Mouse (Mus musculus): ENCODE results near the gene Slc39a11. TPM values are rescaled to one million over a fixed set of nuclear protein-coding genes. Genes with fewer than 3 reads are reported as not detected.

Slc39a11 gene
- polyA plus RNA-seq, 1 experiment: 32.4 TPM

DNA sequence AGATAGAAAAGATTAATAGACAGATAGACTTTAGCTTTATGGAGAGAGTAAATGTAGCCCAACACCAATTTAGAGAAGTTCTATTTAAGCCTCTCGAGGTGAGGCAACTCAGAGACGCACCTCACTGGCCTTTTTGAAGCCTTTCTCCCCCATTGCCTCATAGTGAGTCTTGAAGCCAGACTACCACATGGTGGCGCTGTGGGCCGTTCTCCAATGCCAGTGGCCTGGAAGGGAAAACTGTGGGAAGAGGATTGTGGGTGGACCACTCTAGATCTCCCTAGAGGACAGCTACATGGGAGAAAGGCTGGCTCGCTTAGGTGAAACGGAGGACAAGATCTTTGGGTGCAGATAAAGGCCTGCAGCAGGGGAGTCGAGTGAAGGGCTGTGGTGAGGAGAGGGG is 353.7 kb downstream of the Slc39a11 start:
- peaks cover 28% of the 10 kb centered on the region for H3K4me1 ChIP-seq (ENCODE audit: control insufficient read depth, insufficient read depth, insufficient read length, low read length)
- no peak overlapping the region for H3K27ac ChIP-seq (ENCODE audit: insufficient read depth, low read depth, low read length)
- H3K36me3 ChIP-seq (ENCODE audit: control insufficient read depth, insufficient read depth, low read length): no peaks in the 10 kb centered on the region
- no peak for TF ChIP-seq POLR2A (IDR thresholded peaks at IDR 0.05; ENCODE audit: low read depth, low read length)
- TF ChIP-seq CTCF (IDR thresholded peaks at IDR 0.05; ENCODE audit: extremely low read depth, insufficient read length, insufficient replicate concordance, low read depth, low read length): peak; percentile 88; the same call in 1 of the 2 replicates
- peak overlapping the region; percentile 9; the same call in 1 of the 2 replicates for H3K4me3 ChIP-seq (ENCODE audit: low read depth, low read length)
- H3K27me3 ChIP-seq (ENCODE audit: control insufficient read depth, insufficient read depth, low read length): no peaks in the 10 kb centered on the region
- 32% methylated on average over 7 of the region's 7 CpGs for WGBS

DNA sequence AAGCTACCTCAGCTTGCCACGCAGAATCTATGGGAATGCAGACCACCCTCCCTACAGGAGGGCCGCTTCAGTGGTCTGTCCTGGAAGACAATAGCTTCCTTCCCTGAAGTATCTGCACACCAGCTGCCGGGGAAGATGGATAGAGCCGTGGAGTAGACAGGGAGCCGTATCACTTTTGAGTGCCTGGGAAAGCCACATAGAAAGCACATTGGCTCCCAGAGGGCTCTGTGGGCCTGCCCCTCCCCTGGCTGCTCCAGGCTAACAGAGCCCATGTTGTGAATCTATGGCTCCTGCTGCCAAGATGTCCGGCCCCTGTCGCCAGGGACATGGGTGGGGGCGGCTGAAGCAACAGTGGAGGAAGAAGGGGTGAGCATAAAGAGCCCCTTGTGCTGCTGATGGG is 355.4 kb downstream of the Slc39a11 start:
- H3K27ac ChIP-seq (ENCODE audit: insufficient read depth, low read depth, low read length): no peak overlapping the region
- peaks cover 34% of the 10 kb centered on the region for H3K4me1 ChIP-seq (ENCODE audit: control insufficient read depth, insufficient read depth, insufficient read length, low read length)
- no peaks in the 10 kb centered on the region for H3K36me3 ChIP-seq (ENCODE audit: control insufficient read depth, insufficient read depth, low read length)
- no peak overlapping the region for H3K4me3 ChIP-seq (ENCODE audit: low read depth, low read length)
- no peaks in the 10 kb centered on the region for H3K27me3 ChIP-seq (ENCODE audit: control insufficient read depth, insufficient read depth, low read length)
- no peak for TF ChIP-seq CTCF (IDR thresholded peaks at IDR 0.05; ENCODE audit: extremely low read depth, insufficient read length, insufficient replicate concordance, low read depth, low read length)
- no peak for TF ChIP-seq POLR2A (IDR thresholded peaks at IDR 0.05; ENCODE audit: low read depth, low read length)
- 81% methylated on average over 8 of the region's 8 CpGs for whole genome bisulfite sequencing

DNA sequence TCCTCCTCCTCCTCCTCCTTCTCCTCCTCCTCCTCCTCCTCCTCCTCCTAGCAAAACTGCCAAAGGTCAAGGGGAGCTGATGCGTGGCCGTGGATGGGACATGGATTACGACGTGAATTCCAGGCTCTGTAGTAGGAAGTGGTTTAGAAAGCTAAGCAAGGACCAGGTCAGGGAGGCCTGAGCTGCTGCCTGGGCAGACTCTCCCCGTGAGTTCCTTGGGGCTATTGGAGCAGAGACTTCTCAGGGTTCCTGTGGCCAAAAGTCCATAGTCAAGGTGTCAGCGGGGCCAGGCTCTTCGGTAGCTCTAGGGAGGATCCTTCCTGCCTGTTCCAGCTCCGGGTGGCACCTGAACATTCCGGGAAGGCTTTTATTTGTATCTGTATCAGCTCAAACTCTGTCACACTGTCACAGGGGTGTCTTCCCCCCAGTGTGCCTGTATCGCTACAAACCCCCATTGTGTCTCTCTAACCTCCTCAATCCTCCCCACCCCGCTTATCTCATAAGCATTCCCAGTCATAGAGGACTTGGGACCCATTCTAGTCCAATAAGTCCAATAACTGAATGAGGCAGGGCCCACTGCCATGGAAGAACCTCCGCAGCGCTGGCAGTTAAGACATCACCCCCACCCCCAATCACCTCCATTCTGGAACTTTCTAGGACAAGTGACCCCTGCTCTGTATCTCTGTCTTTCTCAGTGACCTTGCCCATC is 356.8 kb downstream of the Slc39a11 start:
- Histone ChIP-seq H3K4me3 (ENCODE audit: low read depth, low read length) (0 out of 2 replicates have a peak overlapping the region, but pooled peaks have one; percentile 15), H3K4me1 (ENCODE audit: control insufficient read depth, insufficient read depth, insufficient read length, low read length) (peaks cover 34% of the 10 kb centered on the region), H3K27me3 (ENCODE audit: control insufficient read depth, insufficient read depth, low read length) (no peaks in the 10 kb centered on the region), H3K27ac (ENCODE audit: insufficient read depth, low read depth, low read length) (peak overlapping the region; percentile 93), H3K36me3 (ENCODE audit: control insufficient read depth, insufficient read depth, low read length) (no peaks in the 10 kb centered on the region)
- TF ChIP-seq POLR2A (IDR thresholded peaks at IDR 0.05; ENCODE audit: low read depth, low read length) (no peak), CTCF (IDR thresholded peaks at IDR 0.05; ENCODE audit: extremely low read depth, insufficient read length, insufficient replicate concordance, low read depth, low read length) (no peak)
- 29% methylated on average over 13 of the region's 13 CpGs for WGBS

DNA sequence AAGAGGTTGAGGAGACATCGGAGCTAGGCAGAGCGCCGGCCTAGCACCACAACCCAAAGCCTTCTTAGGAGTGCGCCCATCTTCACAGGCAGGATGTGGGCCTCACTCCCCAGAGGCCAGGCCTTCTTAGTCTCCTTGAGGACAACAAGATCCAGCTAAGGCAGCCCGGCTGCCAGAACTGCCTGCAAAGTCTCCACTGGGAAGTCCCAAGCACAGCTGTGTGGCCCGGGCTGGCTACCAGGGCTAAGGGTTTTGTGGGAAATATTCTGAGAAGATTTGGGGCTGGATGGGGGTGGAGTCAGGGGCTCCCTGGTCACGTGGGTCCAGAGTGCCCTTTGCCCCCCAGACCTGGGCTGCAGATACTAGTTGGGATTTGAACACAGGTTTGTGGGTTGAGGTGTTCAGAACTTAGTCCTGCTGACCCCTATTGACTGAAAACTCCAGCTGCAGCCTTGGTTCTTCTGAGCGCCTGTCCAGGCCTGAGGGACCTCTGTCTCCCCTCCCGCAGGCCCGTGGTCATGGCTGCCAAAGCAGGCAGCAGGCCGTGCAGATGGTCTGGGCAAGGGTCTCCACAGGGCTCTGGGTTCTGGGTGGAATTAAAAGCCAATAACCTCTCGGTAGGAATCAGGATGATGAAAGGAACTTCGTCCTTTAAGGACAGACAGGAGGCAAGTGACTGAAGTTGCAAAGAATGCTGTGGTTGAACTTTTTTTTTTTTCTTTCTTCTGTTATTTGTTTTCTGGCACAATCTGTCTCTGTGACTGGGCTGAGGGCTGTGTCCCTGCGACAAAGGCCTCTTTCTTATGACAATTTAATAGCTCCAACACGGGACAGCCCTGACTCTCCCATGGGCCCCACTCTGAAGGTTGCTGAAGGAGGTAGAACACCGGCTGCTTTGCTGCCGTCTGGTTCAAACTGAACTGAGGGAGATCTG is 357.8 kb downstream of the Slc39a11 start:
- peak overlapping the region; percentile 77 for H3K27ac ChIP-seq (ENCODE audit: insufficient read depth, low read depth, low read length)
- WGBS: 45% methylated on average over 17 of the region's 17 CpGs

DNA sequence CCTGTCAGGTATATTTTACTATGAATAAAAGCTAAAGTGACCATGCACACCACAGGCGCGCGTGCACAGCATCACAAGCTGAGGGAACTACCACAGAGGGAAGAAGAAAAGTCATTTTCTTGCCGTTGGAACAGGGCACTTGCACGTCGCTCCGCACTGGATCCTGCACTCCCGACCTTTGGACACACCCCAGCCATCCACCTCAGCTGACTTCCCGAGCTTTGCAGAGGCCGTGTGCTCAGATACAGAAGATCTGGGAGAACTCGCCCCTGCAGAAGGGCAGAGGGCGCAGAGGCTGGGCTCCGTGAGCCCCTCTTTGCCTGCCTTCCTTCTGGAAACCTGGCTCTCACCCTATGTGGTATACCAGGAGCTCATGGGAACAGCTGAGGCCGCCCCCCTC is 359.0 kb downstream of the Slc39a11 start:
- Histone ChIP-seq H3K4me3 (ENCODE audit: low read depth, low read length) (0 out of 2 replicates have a peak overlapping the region, but pooled peaks have one; percentile 8), H3K27me3 (ENCODE audit: control insufficient read depth, insufficient read depth, low read length) (no peaks in the 10 kb centered on the region), H3K36me3 (ENCODE audit: control insufficient read depth, insufficient read depth, low read length) (no peaks in the 10 kb centered on the region), H3K27ac (ENCODE audit: insufficient read depth, low read depth, low read length) (peak overlapping the region; percentile 77), H3K4me1 (ENCODE audit: control insufficient read depth, insufficient read depth, insufficient read length, low read length) (peaks cover 26% of the 10 kb centered on the region)
- TF ChIP-seq CTCF (IDR thresholded peaks at IDR 0.05; ENCODE audit: extremely low read depth, insufficient read length, insufficient replicate concordance, low read depth, low read length) (no peak), POLR2A (IDR thresholded peaks at IDR 0.05; ENCODE audit: low read depth, low read length) (no peak)
- WGBS: 35% methylated on average over 14 of the region's 14 CpGs

More for the DNA sequence above, 357.8 kb downstream of the Slc39a11 start:
- H3K27me3 ChIP-seq (ENCODE audit: control insufficient read depth, insufficient read depth, low read length): no peaks in the 10 kb centered on the region
- TF ChIP-seq POLR2A (IDR thresholded peaks at IDR 0.05; ENCODE audit: low read depth, low read length) (no peak), CTCF (IDR thresholded peaks at IDR 0.05; ENCODE audit: extremely low read depth, insufficient read length, insufficient replicate concordance, low read depth, low read length) (peak; percentile 9; the same call in 1 of the 2 replicates)
- H3K36me3 ChIP-seq (ENCODE audit: control insufficient read depth, insufficient read depth, low read length): no peaks in the 10 kb centered on the region
- peaks cover 33% of the 10 kb centered on the region for H3K4me1 ChIP-seq (ENCODE audit: control insufficient read depth, insufficient read depth, insufficient read length, low read length)
- H3K4me3 ChIP-seq (ENCODE audit: low read depth, low read length): no peak overlapping the region

DNA sequence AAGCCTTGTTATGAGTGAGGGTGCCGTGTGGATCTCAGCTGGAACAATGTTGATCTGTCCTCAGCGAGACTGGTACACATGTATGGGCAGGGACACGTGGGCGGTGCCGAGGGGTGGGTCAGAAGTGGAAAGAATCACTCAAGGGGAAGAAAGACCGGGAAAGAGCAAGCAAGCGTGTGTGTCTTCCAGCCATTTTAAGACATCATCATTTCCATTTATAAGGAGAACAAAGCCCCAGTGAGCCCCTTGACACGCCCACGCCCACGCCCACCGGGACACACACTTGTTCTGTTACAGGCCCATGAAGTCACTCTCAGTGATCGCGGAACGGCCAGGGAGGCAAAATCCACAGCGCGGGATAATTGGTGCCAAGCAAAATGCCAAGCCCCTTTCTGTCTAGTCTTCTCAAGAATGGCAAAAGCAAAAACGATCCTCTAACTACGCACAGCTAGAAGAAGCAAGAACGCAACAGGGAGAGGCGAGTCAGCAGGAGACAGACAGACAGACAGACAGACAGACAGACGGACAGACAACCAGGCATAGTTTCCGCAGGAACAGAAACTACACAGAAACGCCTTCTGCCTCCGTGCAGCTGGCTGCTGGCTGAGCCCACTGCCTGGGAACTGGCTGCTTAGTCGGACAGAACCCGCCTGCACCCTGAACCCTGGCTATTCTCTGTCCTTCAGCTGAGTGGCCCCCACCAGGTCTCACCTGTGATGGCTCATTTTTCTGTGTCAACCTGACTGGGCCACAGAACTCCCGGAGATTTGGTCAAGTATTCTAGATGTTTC is 364.7 kb downstream of the Slc39a11 start:
- Histone ChIP-seq H3K27ac (ENCODE audit: insufficient read depth, low read depth, low read length) (no peak overlapping the region), H3K4me1 (ENCODE audit: control insufficient read depth, insufficient read depth, insufficient read length, low read length) (peaks cover 7% of the 10 kb centered on the region; the same call in 1 of the 2 replicates), H3K4me3 (ENCODE audit: low read depth, low read length) (peak overlapping the region; percentile 33), H3K27me3 (ENCODE audit: control insufficient read depth, insufficient read depth, low read length) (no peaks in the 10 kb centered on the region), H3K36me3 (ENCODE audit: control insufficient read depth, insufficient read depth, low read length) (no peaks in the 10 kb centered on the region)
- TF ChIP-seq CTCF (IDR thresholded peaks at IDR 0.05; ENCODE audit: extremely low read depth, insufficient read length, insufficient replicate concordance, low read depth, low read length) (no peak), POLR2A (IDR thresholded peaks at IDR 0.05; ENCODE audit: low read depth, low read length) (no peak)
- 39% methylated on average over 27 of the region's 27 CpGs for WGBS

Data from small intestine, adult 2 months (tissue).